Mouse (Mus musculus): ENCODE measurements around the gene 4930535I16Rik. TPM values are rescaled to one million over a fixed set of nuclear protein-coding genes. Genes with fewer than 3 reads are reported as not detected.
"Not testable (repeated sequence)": the region's sequence is repeated elsewhere in the genome, so short reads cannot be mapped to it uniquely, and the experiment has no call there.

Gene 4930535I16Rik
- polyA plus RNA-seq, 1 experiment from 2014 or later = not detected

DNA sequence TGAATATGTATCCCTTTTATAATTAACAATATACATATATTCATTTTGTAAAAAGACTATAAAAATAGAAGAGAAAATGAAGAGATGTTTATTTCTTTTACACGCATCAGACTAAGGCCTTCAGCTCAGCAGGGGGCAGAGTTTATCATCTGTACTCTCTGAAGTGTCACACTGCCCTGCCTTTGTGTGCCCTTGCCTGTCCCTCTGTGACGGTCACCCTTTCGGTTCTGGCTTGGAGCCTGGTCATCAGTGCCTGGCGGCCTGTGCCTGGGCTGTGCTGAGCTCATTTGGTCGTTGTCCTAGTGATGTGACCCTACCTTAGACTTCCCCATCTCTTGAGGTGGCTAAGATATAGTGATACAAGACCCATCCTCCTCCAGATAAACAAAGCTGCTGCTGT is 29.3 kb upstream of the 4930535I16Rik start:
- Histone ChIP-seq H3K9ac (ENCODE audit: low read depth, low read length) (no peak overlapping the region), H3K4me3 (ENCODE audit: low read length) (no peak overlapping the region), H3K9me3 (ENCODE audit: control insufficient read depth, low read length) (no peaks in the 10 kb centered on the region), H3K36me3 (ENCODE audit: control insufficient read depth, insufficient read depth, low read length) (no peaks in the 10 kb centered on the region), H3K27ac (ENCODE audit: low read depth, low read length) (no peak overlapping the region), H3K4me1 (ENCODE audit: control insufficient read depth, insufficient read depth, low read depth, low read length) (no peaks in the 10 kb centered on the region), H3K4me2 (ENCODE audit: low read length) (no peak overlapping the region), H3K27me3 (replicated peaks; ENCODE audit: control insufficient read depth, insufficient read depth, low read length) (peaks cover 5% of the 10 kb centered on the region; the same call in 1 of the 2 replicates)
- no peak for ATAC-seq
- WGBS = 45% methylated on average over 5 of the region's 5 CpGs

DNA sequence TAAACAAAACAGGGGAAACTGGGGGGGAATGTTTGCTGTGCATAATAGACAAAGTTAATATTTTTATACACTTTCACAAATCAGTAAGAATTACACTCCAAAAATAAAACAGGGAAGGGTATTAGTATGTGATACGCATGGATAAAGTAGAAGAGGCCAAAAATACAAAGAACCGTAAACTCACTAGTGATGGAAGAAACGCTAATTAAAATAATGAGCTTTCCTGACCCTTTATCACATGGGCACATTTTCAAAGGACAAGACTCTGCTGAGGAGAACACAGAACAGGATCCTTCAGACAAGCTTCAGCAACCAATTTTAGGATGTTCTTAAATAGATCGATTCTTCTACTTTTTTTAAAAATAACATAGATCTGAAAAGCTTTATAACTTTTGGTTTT is 28.9 kb upstream of the 4930535I16Rik start:
- no peaks in the 10 kb centered on the region for H3K36me3 ChIP-seq (ENCODE audit: control insufficient read depth, insufficient read depth, low read length)
- no peaks in the 10 kb centered on the region for H3K4me1 ChIP-seq (ENCODE audit: control insufficient read depth, insufficient read depth, low read depth, low read length)
- no peak overlapping the region for H3K4me3 ChIP-seq (ENCODE audit: low read length)
- ATAC-seq = no peak
- peaks cover 5% of the 10 kb centered on the region; the same call in 1 of the 2 replicates for H3K27me3 ChIP-seq (replicated peaks; ENCODE audit: control insufficient read depth, insufficient read depth, low read length)
- H3K9ac ChIP-seq (ENCODE audit: low read depth, low read length) = no peak overlapping the region
- H3K9me3 ChIP-seq (ENCODE audit: control insufficient read depth, low read length) = no peaks in the 10 kb centered on the region
- no peak overlapping the region for H3K27ac ChIP-seq (ENCODE audit: low read depth, low read length)
- WGBS = 79% methylated on average over 4 of the region's 4 CpGs
- no peak overlapping the region for H3K4me2 ChIP-seq (ENCODE audit: low read length)

DNA sequence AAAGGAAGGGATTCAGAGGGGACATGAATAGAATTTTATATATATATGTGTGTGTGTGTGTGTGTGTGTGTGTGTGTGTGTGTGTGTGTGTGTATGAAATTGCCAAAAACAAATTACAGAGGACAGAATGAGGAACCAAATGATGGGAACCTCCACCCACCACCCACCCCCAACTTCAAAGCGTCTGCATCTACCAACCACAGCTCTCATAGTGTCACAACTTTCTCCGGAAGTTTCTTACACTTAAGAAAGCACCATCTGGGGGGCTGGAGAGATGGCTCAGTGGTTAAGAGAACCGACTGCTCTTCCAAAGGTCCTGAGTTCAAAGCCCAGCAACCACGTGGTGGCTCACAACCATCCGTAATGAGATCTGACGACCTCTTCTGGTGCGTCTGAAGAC is 23.1 kb upstream of the 4930535I16Rik start:
- not testable (repeated sequence) for H3K9ac ChIP-seq (ENCODE audit: low read depth, low read length); H3K9me3 ChIP-seq (ENCODE audit: control insufficient read depth, low read length); ATAC-seq; H3K27me3 ChIP-seq (replicated peaks; ENCODE audit: control insufficient read depth, insufficient read depth, low read length); H3K4me2 ChIP-seq (ENCODE audit: low read length); H3K4me3 ChIP-seq (ENCODE audit: low read length); H3K4me1 ChIP-seq (ENCODE audit: control insufficient read depth, insufficient read depth, low read depth, low read length); H3K27ac ChIP-seq (ENCODE audit: low read depth, low read length)
- H3K36me3 ChIP-seq (ENCODE audit: control insufficient read depth, insufficient read depth, low read length) = peaks cover 14% of the 10 kb centered on the region
- WGBS = 81% methylated on average over 7 of the region's 7 CpGs

DNA sequence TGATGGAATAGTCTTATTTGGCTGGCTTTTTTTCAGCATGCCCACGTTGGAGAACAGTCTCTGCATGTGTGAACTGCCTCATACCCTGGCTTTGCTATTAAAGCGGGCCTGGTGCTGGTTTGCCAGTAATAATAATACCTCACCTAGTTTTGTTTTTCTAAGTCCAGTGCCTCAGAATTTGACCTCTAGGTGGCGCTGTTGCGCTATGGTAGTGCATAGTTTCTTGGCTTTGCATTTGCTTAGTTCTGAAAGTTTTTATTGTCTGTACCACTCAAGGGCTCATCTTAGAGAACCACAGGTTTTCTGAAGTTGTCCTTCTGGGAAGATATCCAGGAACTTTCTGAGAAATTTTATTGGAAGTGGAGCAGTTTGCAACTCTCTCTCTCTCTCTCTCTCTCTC is 22.0 kb upstream of the 4930535I16Rik start:
- WGBS = 4% methylated on average over 4 of the region's 4 CpGs
- Histone ChIP-seq H3K4me2 (ENCODE audit: low read length) (no peak overlapping the region), H3K27ac (ENCODE audit: low read depth, low read length) (no peak overlapping the region), H3K27me3 (replicated peaks; ENCODE audit: control insufficient read depth, insufficient read depth, low read length) (no peaks in the 10 kb centered on the region; the same call in 1 of the 2 replicates), H3K9ac (ENCODE audit: low read depth, low read length) (no peak overlapping the region), H3K4me1 (ENCODE audit: control insufficient read depth, insufficient read depth, low read depth, low read length) (no peaks in the 10 kb centered on the region), H3K9me3 (ENCODE audit: control insufficient read depth, low read length) (no peaks in the 10 kb centered on the region), H3K36me3 (ENCODE audit: control insufficient read depth, insufficient read depth, low read length) (peaks cover 21% of the 10 kb centered on the region), H3K4me3 (ENCODE audit: low read length) (no peak overlapping the region)
- ATAC-seq = no peak

DNA sequence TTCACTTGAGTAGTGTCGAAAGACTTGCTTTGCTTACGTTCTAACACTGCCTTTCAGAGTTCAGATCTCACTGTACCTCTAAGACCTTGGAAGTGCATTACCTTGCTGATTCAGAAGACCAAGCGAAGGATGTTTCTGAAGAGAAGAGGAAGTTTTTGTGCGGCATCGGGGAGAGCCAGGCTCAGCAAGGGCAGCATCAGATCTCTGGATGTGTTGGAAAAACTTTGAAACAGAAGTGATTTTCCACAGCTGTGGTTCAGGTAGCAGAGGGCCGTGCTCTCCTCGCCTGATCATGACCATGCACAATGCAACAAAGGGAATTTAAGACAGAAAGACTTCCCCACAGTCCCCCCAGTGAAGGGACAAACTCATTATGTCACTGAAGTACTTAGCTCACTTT is 18.2 kb upstream of the 4930535I16Rik start:
- H3K27me3 ChIP-seq (replicated peaks; ENCODE audit: control insufficient read depth, insufficient read depth, low read length) = no peaks in the 10 kb centered on the region
- peaks cover 24% of the 10 kb centered on the region for H3K36me3 ChIP-seq (ENCODE audit: control insufficient read depth, insufficient read depth, low read length)
- H3K4me3 ChIP-seq (ENCODE audit: low read length) = no peak overlapping the region
- H3K4me1 ChIP-seq (ENCODE audit: control insufficient read depth, insufficient read depth, low read depth, low read length) = no peaks in the 10 kb centered on the region
- ATAC-seq = no peak
- no peaks in the 10 kb centered on the region for H3K9me3 ChIP-seq (ENCODE audit: control insufficient read depth, low read length)
- H3K9ac ChIP-seq (ENCODE audit: low read depth, low read length) = no peak overlapping the region
- WGBS = 94% methylated on average over 7 of the region's 7 CpGs
- no peak overlapping the region for H3K27ac ChIP-seq (ENCODE audit: low read depth, low read length)
- H3K4me2 ChIP-seq (ENCODE audit: low read length) = no peak overlapping the region

DNA sequence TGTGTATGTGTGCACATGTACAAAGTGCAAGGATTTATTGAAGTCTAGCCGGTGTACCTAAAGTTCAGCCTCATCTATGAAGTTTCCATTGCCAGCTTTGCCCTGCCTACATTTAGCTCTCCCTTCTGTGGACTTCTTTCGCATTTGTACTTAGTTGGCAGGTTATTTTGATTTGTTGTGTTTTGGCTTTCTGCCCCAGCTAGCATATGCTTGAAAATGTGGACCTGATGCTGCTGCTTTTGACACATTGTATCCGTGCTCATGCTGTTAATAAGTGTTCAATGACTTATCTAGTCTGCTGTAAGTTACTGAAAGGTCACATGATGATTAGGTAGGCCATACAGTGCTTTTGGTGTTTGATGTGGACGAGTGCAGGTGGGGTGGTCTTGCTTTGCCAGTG is 16.5 kb upstream of the 4930535I16Rik start:
- no peak overlapping the region for H3K4me3 ChIP-seq (ENCODE audit: low read length)
- H3K27me3 ChIP-seq (replicated peaks; ENCODE audit: control insufficient read depth, insufficient read depth, low read length) = no peaks in the 10 kb centered on the region
- H3K4me1 ChIP-seq (ENCODE audit: control insufficient read depth, insufficient read depth, low read depth, low read length) = no peaks in the 10 kb centered on the region
- 94% methylated on average over 4 of the region's 4 CpGs for WGBS
- peaks cover 30% of the 10 kb centered on the region for H3K36me3 ChIP-seq (ENCODE audit: control insufficient read depth, insufficient read depth, low read length)
- no peak overlapping the region for H3K9ac ChIP-seq (ENCODE audit: low read depth, low read length)
- no peak for ATAC-seq
- no peaks in the 10 kb centered on the region for H3K9me3 ChIP-seq (ENCODE audit: control insufficient read depth, low read length)
- no peak overlapping the region for H3K4me2 ChIP-seq (ENCODE audit: low read length)
- H3K27ac ChIP-seq (ENCODE audit: low read depth, low read length) = no peak overlapping the region

DNA sequence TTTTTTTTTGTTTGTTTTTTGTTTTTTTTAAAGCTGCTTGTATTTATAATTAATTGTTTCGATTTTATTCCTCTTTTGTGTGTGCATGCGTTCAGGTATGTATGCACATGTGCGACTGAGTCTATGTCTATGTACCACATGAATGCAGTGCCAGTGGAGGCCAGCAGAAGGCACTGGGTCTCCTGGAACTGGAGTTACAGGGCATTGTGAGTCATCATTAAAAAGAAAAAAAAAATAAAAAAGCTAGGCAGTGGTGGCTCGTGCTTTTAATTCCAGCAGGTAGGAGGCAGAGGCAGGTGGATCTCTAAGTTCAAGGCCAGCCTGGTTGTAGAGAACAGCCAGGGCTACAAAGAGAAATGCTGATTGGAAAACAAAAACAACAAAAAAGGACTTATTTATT is 12.2 kb upstream of the 4930535I16Rik start:
- H3K9me3 ChIP-seq (ENCODE audit: control insufficient read depth, low read length) = no peaks in the 10 kb centered on the region
- ATAC-seq = no peak
- no peak overlapping the region for H3K27ac ChIP-seq (ENCODE audit: low read depth, low read length)
- no peaks in the 10 kb centered on the region for H3K4me1 ChIP-seq (ENCODE audit: control insufficient read depth, insufficient read depth, low read depth, low read length)
- H3K4me3 ChIP-seq (ENCODE audit: low read length) = no peak overlapping the region
- no peak overlapping the region for H3K9ac ChIP-seq (ENCODE audit: low read depth, low read length)
- H3K36me3 ChIP-seq (ENCODE audit: control insufficient read depth, insufficient read depth, low read length) = peaks cover 25% of the 10 kb centered on the region
- H3K4me2 ChIP-seq (ENCODE audit: low read length) = no peak overlapping the region
- no peaks in the 10 kb centered on the region for H3K27me3 ChIP-seq (replicated peaks; ENCODE audit: control insufficient read depth, insufficient read depth, low read length)
- 96% methylated on average over 4 of the region's 4 CpGs for WGBS

DNA sequence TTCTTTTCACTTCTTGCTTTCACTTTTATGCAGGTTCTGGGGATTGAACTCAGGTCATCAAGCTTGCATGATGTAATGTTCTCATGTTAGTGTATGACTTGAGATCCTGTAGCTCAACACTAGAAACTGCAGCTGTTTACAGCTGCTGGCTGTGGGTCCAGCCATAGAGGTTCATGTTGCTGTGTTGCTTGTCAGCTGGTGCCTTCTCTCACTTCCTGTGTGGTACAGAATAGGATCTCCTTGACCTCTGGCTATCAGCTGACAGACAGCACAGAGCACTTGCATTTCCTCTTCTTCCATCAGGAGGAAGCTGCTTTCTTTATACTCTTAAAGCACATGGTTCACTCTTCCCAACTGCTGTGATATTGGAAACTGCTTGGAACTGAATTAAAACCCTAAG is 10.1 kb upstream of the 4930535I16Rik start:
- no peak for ATAC-seq
- Histone ChIP-seq H3K9ac (ENCODE audit: low read depth, low read length) (no peak overlapping the region), H3K36me3 (ENCODE audit: control insufficient read depth, insufficient read depth, low read length) (peaks cover 32% of the 10 kb centered on the region), H3K9me3 (ENCODE audit: control insufficient read depth, low read length) (no peaks in the 10 kb centered on the region), H3K4me3 (ENCODE audit: low read length) (no peak overlapping the region), H3K4me1 (ENCODE audit: control insufficient read depth, insufficient read depth, low read depth, low read length) (no peaks in the 10 kb centered on the region), H3K27me3 (replicated peaks; ENCODE audit: control insufficient read depth, insufficient read depth, low read length) (no peaks in the 10 kb centered on the region), H3K27ac (ENCODE audit: low read depth, low read length) (no peak overlapping the region), H3K4me2 (ENCODE audit: low read length) (no peak overlapping the region)

DNA sequence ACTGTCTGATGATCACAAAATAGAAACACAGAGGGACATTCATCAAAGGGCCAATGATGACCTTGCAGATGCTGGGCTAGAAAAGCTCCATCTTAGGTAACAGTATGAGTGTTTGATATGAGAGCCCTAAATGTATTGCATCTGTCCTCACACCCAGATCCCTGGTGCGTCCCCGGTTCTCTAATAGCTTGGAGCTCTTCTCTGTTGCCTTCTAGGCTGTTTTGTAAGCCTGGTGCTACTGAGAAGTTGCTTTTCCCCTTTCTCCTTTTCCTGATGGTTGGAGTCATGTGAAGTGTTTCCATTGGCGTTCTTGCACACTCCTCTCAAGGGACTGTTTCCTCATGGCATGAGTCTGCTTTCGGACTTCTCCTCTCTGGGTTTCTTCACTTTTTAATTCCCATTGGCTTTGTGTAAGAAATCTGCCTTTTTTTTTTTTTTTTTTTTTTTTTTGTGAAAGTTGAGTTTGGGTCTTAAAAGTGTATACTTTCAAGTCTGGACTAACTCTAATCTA is 3.3 kb upstream of the 4930535I16Rik start:
- H3K36me3 ChIP-seq (ENCODE audit: control insufficient read depth, insufficient read depth, low read length) = peaks cover 23% of the 10 kb centered on the region
- H3K9ac ChIP-seq (ENCODE audit: low read depth, low read length) = no peak overlapping the region
- H3K4me1 ChIP-seq (ENCODE audit: control insufficient read depth, insufficient read depth, low read depth, low read length) = peaks cover 16% of the 10 kb centered on the region
- no peak overlapping the region for H3K4me3 ChIP-seq (ENCODE audit: low read length)
- WGBS = 91% methylated on average over 4 of the region's 4 CpGs
- no peaks in the 10 kb centered on the region for H3K9me3 ChIP-seq (ENCODE audit: control insufficient read depth, low read length)
- H3K27ac ChIP-seq (ENCODE audit: low read depth, low read length) = no peak overlapping the region
- no peak for ATAC-seq
- no peaks in the 10 kb centered on the region for H3K27me3 ChIP-seq (replicated peaks; ENCODE audit: control insufficient read depth, insufficient read depth, low read length)
- no peak overlapping the region for H3K4me2 ChIP-seq (ENCODE audit: low read length)

DNA sequence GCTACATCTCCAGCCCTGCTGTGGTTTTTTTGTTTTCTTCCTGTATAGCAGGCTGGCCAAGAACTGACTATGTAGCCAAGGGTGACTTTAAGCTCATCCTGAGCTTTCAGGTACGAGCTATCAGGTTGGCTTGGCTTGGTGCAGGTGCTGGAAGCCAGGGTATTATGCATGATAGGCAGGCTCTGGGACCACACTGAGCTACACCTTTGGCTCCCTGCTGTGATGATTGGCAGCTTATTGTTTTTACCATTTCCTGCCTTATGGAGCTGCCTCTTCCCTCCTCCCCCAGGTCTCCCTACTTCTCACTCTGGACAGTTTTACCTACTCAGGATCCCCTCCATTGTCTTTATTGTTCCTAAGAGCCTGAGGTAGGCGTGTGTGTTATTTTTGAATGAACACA is 1.0 kb upstream of the 4930535I16Rik start:
- Histone ChIP-seq H3K9ac (ENCODE audit: low read depth, low read length) (peak overlapping the region; percentile 28; the same call in 1 of the 2 replicates), H3K4me3 (ENCODE audit: low read length) (peak overlapping the region; percentile 2; the same call in 1 of the 2 replicates), H3K36me3 (ENCODE audit: control insufficient read depth, insufficient read depth, low read length) (peaks cover 19% of the 10 kb centered on the region), H3K9me3 (ENCODE audit: control insufficient read depth, low read length) (no peaks in the 10 kb centered on the region), H3K4me1 (ENCODE audit: control insufficient read depth, insufficient read depth, low read depth, low read length) (peaks cover 26% of the 10 kb centered on the region), H3K27me3 (replicated peaks; ENCODE audit: control insufficient read depth, insufficient read depth, low read length) (no peaks in the 10 kb centered on the region), H3K4me2 (ENCODE audit: low read length) (peak overlapping the region; percentile 81), H3K27ac (ENCODE audit: low read depth, low read length) (no peak overlapping the region)
- ATAC-seq = no peak
- 52% methylated on average over 2 of the region's 2 CpGs for WGBS
